Mouse (Mus musculus) embryo, embryonic 11 days (tissue): ENCODE measurements at regions not wholly inside any gene's neighbourhood (a gene's known extent, or its start where the extent isn't known, plus 50 kb on each side); places are given as distances from the start of the nearest gene placed in this dataset.

Experiments used
- DNase-seq: peaks from one replicate; pipeline ENCODE4 v3.0.0-alpha.2; 2015

DNA sequence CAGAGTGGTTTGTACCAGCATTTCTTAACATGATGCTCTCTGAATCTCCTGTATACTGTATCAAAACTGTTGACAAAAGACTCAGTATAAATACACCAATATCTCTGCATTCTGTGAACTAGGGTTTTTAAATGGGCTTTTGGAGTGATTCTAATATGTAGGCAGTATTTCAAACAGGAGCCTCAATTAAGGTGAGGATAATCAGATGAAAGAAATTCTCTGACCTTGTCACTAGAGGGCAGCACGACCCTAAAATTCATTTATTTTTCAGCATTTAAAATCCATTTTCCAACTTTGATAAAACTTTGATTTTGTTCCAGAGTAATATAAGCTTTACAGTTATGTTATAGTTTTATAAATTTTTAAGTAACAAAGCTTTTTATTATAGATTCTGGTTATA lies 114.5 kb downstream of the Rfx6 start:
- peak; percentile 35 for DNase-seq

DNA sequence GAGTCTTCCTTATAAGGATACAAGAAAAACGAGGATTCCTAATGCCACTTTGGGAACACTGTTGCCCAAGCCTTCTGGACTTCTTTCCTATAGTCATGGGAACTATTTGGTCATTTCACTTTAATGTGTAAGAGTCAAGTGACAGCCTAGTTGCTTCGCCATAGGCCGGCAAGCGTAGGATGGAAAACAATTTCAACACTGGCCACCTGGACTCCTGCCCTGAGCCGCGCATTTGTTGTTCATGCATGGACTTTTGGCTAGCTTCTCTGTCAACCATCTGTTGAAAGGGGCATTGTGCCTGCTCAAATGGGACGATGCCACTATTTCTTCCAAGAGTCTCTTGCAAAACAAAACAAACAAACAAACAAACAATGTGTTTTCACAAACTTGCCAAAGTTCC lies 116.3 kb downstream of the Rfx6 start:
- DNase-seq: no peak

DNA sequence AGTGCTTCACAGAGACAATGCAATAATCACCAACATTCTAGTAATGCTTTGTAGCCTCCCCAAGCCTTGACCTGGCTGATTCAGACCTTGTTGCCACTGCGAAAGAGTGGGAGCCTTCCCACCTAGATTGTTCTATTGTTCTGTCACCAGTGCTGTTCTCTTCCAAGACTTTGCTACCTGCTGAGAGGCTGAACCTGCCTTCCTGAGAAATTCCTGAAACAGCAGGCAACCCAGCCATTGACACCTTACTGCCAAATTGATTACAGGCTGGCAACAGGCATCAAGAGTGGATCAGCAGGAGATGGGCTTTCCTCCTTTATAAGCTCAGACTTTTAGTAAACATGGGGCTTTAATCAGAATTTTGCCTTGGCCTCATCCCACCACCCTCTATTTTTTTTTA lies 139.1 kb downstream of the Rfx6 start:
- DNase-seq: no peak

DNA sequence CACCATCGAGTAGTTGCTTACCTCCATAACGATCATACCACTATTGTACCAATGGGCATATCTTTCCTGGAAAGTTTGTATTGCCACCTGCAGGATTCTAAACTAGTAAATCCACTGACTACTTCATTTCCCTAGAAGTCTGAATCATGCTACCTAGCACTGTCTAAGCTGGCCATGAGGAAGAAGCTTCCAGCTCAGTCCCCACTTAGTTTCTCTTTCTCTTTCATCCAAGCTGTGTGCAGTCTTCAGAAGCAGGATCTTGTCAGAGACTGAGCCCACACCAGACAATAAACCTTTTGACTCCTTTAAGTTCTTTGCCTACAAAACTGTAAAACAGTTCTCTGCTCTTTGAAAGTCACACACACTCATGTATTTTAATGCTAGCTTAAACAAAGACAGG lies 146.3 kb downstream of the Rfx6 start:
- no peak for DNase-seq

DNA sequence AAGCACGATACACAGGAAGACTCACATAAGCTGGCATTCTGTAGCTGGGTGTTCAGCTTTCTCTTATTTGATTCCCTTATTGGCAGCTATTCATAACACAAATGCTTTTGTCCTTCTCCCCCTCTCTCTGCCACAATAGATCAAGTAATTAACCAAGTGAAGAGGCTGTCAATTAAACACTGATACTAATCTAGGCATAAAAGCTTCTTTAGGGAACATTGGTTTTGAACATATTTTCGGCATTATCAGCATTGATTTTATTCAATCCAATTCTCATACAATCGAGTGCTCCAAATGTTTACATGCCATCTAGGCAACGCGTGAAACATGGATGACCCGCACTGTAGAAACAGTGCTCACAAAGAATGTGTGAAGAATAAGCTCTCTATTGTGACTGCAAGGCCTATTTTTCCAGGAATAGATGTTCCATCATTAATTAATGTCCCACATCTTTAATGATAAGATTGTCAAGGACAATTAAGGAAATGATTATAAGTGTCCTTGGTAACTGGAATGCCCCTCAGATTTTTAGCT lies 148.9 kb downstream of the Rfx6 start:
- DNase-seq: no peak

DNA sequence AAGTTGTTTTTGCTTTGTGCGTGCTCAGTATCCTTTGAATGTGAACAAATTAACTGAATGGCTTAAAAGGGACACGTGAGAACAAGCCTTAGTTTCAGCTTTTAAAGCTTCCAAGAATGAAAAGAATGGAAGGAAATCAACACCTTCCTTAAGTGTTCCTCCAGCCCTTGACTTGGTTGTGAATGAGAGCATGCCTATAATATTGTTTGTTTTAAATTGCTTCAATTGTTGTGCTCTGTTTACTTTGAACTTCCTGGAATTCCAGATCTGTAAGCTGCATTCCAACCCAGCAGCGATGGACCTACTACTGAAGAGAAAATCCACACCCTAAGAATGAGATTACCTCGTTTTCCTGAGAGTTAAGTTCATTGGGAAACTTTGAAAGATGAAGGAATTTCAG lies 154.9 kb downstream of the Rfx6 start:
- no peak for DNase-seq

DNA sequence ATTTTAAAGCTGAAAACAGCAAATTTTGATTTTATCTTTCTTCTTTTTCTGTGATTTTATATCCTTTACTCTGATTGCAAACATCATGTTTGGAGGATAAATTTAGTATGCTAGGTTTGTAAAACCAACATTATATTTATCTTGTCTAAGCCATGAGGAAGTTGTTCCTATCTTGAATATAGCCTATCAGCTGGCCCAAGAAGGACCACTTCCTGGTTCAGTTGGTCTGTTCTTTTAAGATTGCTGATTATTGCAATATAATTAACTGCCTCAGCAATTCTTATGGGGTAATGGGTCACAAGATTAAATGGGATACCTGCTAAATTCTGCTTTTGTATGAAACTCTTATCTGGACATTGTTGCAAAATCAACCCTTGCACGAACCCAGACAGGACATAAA lies 165.5 kb downstream of the Rfx6 start:
- DNase-seq: no peak

DNA sequence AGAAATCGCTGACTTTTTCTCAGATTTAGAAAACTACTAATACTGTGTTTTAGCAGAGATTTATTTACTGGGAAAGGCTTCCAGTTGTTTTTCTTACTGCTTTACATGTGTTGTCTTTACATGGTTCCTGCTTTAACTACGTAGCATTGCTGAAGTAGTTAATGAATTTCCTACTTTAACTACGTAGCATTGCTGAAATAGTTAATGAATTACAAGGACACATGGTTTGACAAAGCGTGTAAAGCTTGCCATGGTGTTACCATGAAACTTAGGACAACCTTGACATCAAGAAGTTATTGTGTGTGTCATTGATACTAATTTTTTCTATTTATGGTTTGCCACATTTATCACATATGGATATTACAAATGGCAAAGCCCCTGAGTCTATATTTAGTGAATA lies 168.7 kb downstream of the Rfx6 start:
- DNase-seq: no peak

DNA sequence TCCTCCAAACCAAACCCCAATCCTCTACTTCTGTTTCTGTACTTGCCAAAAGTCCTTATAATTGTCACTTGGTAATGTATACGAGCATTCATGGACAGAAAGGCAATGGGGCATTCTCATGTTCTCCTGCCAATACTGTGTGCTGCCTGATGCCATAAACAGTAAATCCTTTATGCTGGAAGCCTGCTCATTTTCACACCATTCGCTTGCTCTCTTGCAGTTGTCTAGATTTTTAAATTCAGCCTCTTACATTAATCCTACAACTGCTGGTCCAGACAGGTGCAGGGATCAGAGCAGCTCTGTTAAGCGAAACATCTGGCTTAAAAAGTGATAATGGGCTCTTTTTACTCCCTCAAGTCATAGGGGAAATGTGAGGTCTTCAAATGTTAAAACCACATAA lies 152.9 kb upstream of the Vgll2 start:
- DNase-seq: no peak

DNA sequence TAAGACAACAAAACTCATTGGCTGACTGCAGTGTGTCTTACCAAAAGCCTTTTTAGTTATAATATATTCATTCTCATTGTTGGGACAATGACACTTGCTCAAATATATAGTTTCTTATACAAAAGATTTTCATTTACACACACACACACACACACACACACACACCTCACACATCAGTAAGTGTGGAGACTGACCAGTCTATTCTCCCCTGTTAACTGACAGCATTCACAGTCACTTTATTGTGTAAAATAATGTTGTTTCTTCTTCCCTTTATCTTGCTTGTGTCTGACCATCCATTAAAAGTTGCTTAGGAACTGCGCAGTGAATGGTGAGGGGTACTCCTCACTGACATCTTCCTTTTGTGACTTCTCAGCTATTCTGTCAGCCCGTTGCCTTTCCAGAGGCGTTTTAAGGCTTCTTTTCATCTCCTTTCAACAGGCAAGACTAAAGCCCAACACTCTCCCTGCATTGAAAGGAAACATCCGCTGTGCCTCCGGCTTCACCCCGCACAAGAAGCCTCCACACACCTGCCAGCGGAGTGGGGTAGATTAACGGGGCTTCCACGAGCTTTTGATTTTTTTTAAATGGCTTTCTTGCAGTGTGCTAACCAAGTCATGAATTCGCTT lies 111.1 kb upstream of the Vgll2 start:
- DNase-seq: peak; percentile 15

DNA sequence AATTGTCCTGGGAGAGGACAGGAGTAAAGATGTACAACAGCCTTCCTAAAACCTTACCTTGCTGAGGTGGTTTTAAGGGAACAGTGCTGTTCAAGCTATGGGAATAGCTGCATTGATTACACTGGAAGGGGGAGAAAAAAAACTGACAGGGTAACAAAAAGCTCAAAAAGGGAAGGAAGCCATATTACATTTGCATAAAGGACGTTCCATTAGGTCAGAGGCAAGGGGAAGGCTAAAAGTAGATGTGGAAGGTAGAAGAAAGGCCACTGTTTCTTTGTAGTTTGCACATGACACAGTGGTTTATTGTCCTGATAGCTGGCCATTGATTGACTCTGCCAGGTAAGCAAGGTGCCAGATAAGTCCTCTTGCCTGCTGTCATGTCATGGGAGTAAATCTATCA lies 110.2 kb upstream of the Vgll2 start:
- DNase-seq: no peak

DNA sequence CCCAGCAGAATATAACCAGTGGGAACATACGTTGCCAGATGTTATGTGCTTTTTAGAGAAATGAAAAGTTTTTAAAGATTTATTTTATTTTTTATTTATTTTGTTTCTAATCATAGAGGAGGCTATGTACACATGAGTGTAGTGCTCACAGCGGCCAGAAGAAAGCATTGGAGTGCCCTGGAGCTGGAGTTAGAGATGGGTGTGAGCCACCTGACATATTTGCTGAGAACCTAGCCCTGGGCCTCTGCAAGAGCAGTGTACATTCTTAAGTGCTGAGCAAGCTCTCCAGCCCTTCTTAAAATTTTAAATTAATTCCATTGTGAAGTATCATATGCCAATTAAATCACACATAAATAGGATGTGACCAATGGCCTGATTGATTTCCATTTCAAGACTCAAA lies 95.7 kb upstream of the Vgll2 start:
- DNase-seq: no peak

DNA sequence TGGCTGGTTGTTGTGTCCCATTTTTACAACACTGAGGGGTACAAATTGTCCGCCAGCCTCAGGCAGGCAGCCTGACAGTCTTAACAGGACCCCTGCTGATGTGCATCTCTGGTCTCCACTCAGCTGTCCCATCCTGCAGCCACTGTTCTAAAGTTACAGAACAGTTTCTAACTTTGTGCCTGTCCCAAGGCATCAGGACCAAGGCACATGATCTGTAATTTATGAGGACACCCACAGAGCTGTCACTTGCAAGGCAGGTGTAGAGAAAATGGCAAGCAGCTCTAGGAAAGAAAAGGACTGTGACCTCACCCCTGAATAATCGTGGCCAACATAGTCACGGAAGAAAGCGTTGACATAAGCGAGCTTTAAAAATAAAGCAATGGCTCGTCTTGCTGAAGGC lies 93.0 kb upstream of the Vgll2 start:
- DNase-seq: no peak

DNA sequence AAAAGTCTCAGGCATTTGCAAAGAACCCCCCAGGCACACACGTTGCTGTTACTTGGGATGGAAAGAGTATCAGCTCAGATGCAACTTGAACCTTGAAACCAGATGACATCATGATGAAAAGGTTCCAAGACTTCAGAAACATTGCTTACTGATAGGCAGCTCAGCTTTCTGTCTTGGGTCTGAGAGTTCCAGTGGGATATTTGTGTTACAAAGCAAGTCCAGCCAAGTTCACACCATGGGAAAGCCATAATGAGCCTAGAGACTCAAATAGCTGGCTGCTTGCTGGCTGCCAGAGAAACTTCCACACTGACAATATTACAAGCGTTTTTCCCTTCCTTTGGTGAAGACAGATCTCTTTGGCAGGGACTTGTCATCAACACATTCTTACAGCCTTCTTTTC lies 92.0 kb upstream of the Vgll2 start:
- no peak for DNase-seq

DNA sequence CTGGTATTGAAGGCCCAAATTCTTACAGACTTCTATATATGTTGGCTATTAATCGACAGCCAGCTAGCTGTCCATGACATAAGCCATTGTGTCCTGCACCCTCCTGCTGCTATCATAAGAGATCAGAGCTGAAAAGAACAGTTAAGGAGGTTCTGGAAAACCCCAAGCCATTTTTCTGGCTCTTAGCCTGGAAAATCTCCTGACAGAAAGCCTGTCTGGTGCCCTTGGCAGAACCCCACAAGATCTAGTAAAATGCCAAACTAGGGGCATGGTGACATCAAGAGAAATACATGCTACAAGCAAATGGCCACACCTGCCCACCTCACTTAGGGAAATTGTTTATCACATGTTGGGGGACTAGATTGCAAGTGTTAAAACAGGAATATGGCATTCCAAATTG lies 91.6 kb upstream of the Vgll2 start:
- no peak for DNase-seq

DNA sequence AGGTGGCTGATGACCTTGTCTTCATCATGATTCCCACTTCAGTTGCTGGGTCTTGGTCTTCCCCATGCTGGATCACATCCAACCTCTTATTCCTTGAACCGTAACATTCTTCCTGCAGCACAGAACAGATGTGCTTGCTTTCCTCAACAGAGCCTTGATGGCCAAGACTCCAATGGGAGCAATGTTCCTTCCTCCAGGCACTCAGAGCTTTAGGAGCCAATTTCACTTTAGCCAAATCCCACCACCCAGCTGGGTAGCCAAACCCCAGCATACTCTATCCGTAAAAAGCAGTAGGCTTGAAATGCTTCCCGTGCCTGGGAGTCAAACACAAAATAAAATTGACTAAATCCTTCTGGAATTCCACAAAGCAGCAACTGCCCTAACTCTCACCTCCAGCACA lies 86.8 kb upstream of the Vgll2 start:
- DNase-seq: no peak

DNA sequence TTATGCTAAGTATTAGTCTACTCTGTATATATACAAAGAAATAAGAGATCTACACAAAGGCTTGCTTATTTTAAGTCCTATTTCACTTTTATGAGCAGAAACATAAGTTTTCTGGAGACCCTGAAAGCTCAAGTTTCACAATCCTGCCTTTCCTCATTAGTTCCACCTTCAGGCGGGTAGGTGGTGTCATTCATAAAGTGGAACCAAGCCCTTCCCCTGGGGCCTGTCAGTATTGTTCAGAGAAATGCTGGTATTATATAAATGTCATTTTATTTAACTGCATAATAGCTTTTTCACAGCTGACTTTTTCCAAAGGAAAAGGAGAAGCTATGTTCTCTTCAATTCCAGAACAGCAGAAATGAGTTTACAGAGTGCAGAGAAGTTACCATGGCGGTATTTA lies 81.1 kb upstream of the Vgll2 start:
- peak; percentile 13 for DNase-seq

DNA sequence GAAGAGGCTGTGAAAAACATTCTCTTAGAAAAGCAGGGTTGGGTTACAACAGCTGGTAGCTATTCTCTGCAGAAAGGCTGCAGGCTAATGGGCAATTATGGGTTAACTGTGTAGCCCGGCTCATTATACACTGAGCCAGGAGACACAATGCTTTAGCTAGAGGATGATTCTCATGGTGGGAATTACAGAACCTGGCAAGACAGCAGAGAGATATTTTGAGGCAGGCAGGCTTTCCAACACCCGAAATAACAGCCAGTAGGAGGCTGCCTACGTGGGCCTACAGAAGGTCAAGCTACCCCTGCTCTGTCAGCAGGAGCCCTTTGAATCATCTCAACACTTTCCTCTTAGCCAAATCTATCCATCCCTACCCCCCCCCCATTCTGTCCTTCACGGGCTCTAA lies 76.6 kb upstream of the Vgll2 start:
- DNase-seq: peak; percentile 15

DNA sequence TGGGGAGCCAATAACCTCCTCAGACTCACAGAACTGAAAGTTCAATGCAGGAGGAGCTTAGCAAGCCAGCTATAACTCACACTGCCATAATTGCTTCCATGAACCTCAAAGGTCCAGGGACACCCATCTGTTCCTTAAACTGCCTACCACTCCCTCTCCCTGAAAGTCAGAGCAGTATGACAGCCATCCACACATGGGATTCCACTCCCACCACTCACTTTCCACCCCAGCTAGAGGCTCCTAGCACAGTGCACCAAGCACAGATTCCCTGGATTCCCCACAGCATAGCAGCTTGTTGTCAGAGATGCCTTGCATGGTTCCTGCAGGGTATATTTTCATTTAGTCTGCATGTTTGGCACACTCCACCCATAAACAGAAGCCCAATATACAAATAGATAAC lies 76.1 kb upstream of the Vgll2 start:
- DNase-seq: no peak

DNA sequence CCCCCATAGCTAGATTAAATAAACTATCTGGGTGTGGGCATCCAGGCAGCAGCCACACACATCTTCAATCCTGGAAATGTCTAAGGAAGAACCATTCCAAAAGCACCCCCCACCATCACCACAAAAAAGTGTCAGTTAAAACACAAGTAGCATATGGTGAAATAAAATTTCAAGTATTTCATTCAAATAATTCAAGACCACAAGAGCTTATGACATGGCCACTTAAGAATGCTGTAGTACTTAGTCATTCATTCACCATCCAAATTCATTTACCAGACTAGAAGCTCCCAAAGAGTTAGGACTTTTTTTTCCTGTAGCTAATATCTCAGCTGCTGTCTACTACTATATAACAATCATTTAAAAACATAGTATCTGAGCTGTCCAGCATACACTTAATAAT lies 75.4 kb upstream of the Vgll2 start:
- DNase-seq: no peak

DNA sequence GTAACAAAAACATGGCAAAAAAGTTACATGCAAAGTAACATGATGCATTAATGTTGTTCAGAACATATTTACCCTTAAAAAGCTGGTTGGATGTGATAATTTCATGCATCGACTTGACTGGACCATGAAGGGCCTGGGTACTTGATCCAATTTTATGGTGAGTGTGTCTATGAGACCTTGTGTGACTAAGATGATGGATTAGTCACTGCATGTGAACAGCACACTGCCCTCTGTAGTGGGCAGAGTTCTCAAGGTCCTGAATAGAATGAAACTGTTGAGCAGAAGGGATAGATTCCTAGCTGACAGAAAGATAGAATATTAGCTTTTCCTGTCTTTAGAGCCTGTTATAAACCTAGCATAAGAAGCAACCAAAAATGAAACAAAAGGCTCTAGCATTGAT lies 72.3 kb upstream of the Vgll2 start:
- DNase-seq: no peak

DNA sequence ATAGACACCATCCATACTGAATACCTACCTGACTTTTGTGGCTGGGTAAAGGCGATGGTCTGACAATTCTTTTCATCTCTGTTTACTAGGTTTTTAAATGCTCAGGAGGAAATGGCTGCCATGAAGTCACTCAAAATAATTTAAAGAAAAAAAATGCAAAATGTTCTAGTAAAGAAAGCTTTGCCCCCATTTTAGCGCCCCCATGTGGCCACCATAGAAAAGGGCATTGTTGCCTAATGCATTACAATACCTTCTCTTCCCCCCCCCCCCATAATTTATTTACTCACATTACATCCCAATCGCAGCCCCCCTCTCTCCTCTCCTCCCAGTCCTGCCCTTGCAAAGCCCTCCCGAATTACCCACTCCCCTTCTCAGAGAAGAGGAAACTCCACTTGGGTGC lies 70.3 kb upstream of the Vgll2 start:
- no peak for DNase-seq

DNA sequence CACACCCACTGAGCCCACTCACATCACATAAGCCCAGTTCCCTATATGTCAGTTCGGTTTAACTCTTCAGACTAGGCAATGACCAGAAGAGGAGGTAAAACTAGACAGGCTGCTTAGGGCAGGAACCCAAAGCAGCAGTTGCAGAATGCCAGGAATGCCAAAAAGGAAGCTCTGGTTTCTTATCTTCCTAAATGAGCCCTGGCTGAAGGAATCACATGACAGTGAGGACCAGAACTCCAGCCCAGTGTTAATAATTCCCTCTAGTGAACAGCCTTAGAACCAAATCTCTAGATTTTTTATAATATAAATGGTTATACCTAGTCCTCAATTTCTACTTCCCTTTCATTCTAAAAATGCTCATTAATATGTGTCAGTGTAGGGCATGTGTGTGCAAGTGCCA lies 65.8 kb upstream of the Vgll2 start:
- no peak for DNase-seq

DNA sequence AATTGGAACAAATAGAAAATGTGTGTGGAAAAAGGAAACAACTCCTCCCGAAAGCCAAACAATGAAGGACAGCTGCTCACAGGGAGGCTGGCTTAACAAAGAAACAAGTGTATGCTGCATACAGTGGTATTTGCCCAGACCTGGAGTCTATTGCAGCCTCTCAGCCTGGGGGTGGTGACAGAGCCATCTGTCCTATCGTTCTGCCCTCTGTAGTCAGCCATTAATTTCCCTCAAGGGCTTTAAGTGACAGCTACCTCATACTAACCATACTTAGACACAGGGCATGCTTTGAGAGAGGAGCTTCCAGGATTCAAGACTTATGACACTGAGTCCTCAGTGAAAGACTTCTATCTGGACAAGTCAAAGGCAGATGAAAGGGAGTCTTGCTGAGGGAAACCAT lies 60.8 kb upstream of the Vgll2 start:
- peak; percentile 57 for DNase-seq

DNA sequence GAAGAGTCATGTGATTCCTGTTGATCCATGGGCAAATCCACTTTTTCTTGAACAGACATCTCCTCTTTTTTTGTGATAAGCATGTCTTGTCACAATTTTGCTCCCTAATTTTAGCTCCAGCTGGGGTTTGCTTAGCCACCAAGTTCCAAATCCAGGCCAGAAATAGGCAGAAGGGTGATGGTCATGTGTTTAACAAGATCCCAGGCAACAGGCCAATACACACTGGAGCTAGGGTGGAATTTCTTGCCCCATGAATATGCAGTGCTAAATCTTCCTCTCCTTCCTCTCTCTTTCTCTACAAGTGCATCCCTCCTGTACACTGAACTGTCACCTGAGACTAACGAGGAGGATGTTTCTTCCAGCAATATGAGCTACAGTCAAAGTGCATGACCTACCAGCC lies 58.6 kb upstream of the Vgll2 start:
- DNase-seq: no peak

DNA sequence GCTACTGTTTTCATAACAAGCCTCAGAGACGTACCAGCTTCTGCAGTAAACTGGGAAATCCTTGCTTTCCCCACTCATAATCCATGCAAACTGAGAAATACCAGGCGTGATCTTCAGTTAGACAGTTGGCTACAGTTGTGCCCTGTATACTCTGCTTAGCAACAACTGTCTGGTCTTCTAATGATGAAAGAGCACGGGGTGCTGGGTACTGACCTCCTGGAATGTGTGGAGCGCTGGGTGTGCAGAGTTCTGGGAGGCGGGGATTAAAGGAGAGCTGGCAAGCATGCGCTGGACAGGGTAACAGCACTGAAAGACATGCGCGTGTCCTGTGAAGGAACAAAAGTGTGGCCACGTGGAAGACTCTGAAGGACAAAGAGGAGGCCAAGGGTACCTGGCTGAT lies 52.2 kb upstream of the Vgll2 start:
- DNase-seq: no peak
